Mouse (Mus musculus): ENCODE results near the gene Frmd4b.

GRCm38 (mm10) chr6:97520566-97520965 is 96.8 kb downstream of the Frmd4b start:
- no peak for TF ChIP-seq E2F4 (IDR thresholded peaks at IDR 0.05; ENCODE audit: insufficient read depth)
- TF ChIP-seq MAX (IDR thresholded peaks at IDR 0.05; ENCODE audit: low read depth), result no peak
